Mouse (Mus musculus): ENCODE measurements around the gene Bicral. TPM values are rescaled to one million over a fixed set of nuclear protein-coding genes. Genes with fewer than 3 reads are reported as not detected.

The Bicral gene
- polyA plus RNA-seq, 1 experiment from 2014 or later: 3.2 TPM

DNA sequence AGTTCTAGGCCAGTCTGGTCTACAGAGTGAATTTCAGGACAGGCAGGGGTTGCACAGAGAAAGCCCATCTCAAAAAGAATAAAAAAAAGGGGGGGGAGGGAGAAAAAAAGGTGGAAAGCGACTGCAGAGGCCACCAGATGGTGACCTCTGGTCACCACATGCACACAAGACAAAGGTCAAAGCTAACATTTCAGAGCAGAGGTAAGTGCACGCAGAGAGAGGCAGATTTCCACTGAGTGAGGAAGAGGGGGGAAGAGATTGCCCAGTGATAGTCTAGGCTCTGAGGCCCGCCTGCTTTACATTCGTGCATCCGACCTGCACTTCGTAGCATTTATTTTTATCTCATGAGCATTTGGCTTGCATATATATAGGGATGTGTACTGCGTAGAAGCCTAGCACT lies 14.5 kb upstream of the Bicral start:
- no peaks in the 10 kb centered on the region for H3K36me3 ChIP-seq
- H3K4me2 ChIP-seq: no peak overlapping the region
- H3K9me3 ChIP-seq (replicated peaks): no peaks in the 10 kb centered on the region
- no peak overlapping the region for H3K9ac ChIP-seq
- no peak overlapping the region for H3K27ac ChIP-seq
- H3K4me1 ChIP-seq (replicated peaks): peaks cover 23% of the 10 kb centered on the region
- H3K4me3 ChIP-seq: no peak overlapping the region
- 74% methylated on average over 7 of the region's 7 CpGs for WGBS
- H3K27me3 ChIP-seq: no peaks in the 10 kb centered on the region
- no peak for ATAC-seq (replicated peaks; ENCODE audit: insufficient number of reproducible peaks, insufficient read depth, low FRiP score, low read depth)

DNA sequence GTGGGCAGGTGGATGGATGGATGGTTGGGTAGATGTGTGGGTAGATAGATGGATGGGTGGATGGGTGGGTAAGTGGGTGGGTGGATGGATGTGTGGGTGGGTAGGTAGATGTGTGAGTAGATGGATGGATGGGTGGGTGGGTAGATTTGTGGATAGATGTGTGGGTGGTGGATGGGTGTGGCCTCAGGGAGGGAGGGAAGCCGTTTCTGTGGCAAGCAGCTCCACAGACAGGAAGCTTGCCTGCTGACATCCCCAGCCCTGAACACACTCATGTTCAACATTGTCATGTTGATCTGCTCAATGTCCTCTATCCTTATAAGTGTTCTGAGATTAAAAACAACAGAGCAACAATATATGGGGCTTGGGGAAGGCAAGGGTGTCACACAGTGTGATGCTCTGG lies 12.6 kb upstream of the Bicral start:
- WGBS: 26% methylated on average over 1 of the region's 1 CpGs

DNA sequence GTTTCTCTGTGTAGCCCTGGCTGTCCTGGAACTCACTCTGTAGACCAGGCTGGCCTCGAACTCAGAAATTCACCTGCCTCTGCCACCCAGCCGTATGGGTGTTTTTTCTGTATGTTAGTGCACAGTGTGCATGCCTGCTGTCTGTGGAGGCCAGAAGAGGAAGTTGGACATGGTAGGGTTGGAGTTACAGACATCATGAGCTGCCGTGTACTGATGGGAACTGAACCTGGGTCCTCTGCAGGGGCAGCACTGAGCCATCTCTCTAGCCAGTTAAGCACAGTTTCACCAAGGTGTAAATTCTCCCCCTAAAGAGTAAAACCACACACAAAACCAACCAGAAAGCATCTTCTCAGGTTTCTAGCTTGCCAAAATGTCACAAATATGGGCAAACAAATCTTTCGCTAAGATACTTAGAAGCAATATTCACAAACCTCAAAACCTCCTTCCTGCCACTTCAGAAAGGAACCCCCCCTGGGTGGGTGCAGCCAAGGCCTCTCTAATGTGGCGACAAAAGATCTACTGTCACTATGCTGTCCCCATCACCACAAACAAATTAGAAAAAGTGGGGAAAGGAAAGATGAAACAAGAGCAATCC lies 12.0 kb upstream of the Bicral start:
- WGBS: 90% methylated on average over 5 of the region's 5 CpGs
- no peak for ATAC-seq (replicated peaks; ENCODE audit: insufficient number of reproducible peaks, insufficient read depth, low FRiP score, low read depth)
- H3K36me3 ChIP-seq: no peaks in the 10 kb centered on the region
- no peak overlapping the region for H3K9ac ChIP-seq
- no peaks in the 10 kb centered on the region for H3K27me3 ChIP-seq
- H3K27ac ChIP-seq: no peak overlapping the region
- H3K4me1 ChIP-seq (replicated peaks): peaks cover 17% of the 10 kb centered on the region
- no peak overlapping the region for H3K4me2 ChIP-seq
- no peak overlapping the region for H3K4me3 ChIP-seq
- H3K9me3 ChIP-seq (replicated peaks): no peaks in the 10 kb centered on the region

More for the DNA sequence above, 12.6 kb upstream of the Bicral start:
- Histone ChIP-seq H3K27ac (no peak overlapping the region), H3K4me2 (no peak overlapping the region), H3K4me1 (replicated peaks) (peaks cover 17% of the 10 kb centered on the region), H3K36me3 (no peaks in the 10 kb centered on the region), H3K9ac (no peak overlapping the region), H3K27me3 (no peaks in the 10 kb centered on the region), H3K4me3 (no peak overlapping the region), H3K9me3 (replicated peaks) (no peaks in the 10 kb centered on the region)
- ATAC-seq (replicated peaks; ENCODE audit: insufficient number of reproducible peaks, insufficient read depth, low FRiP score, low read depth): no peak

DNA sequence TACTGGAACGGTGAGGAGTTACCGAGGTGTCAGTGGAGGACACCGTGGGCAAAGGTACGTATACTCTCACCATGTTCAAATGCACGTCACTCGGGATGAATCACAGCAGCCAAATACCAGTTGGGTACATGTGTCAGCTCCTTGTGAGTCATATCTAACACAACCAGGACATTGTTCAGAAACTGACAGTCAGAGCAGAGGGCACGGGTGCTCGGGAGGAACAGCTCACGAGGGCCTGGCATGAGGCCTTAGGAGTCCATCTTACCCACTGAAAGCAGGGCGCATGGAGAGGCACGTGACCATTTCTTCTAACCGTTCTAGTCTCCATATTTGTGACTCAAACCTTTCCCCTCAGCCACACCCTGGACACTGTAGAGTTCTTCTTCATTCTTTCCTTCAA lies 8.6 kb upstream of the Bicral start:
- ATAC-seq (replicated peaks; ENCODE audit: insufficient number of reproducible peaks, insufficient read depth, low FRiP score, low read depth): no peak

DNA sequence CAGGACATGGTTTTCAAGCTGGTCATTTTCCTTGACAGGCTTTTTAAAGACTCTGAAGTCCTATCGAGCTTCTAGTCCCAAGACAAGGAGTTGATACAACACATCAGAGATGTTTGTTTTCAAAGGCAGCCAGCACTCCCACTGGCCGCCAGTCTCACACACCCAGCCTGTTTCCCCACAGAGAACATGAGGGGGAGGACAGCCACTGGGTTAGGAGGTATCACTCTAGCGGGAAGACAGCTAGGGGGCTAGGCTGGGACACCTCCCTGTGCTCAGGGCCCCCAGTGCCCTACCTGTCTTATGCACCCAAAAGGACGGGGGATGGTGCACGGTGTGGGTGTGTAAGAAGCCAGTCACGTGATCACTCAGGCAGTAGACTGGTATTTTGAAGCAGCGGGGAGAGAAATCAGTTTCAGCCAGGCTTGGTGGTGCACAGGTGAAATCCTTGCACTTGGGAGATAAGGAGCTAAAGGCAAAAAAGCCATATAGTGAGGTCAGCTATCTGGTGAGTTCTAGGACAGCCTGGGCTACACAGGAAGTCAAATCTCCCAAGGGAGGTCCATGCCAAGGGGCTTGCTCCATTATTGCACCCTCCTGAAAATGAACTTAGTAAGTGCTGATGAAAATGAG lies 6.4 kb upstream of the Bicral start:
- 50% methylated on average over 7 of the region's 7 CpGs for WGBS
- no peak overlapping the region for H3K4me2 ChIP-seq
- no peak for ATAC-seq (replicated peaks; ENCODE audit: insufficient number of reproducible peaks, insufficient read depth, low FRiP score, low read depth)

More for the DNA sequence above, 8.6 kb upstream of the Bicral start:
- Histone ChIP-seq H3K4me1 (replicated peaks) (no peaks in the 10 kb centered on the region; the same call in 1 of the 2 replicates), H3K4me3 (no peak overlapping the region), H3K4me2 (no peak overlapping the region), H3K27me3 (no peaks in the 10 kb centered on the region), H3K9me3 (replicated peaks) (no peaks in the 10 kb centered on the region), H3K36me3 (no peaks in the 10 kb centered on the region), H3K27ac (no peak overlapping the region), H3K9ac (no peak overlapping the region)
- WGBS: 81% methylated on average over 12 of the region's 12 CpGs

DNA sequence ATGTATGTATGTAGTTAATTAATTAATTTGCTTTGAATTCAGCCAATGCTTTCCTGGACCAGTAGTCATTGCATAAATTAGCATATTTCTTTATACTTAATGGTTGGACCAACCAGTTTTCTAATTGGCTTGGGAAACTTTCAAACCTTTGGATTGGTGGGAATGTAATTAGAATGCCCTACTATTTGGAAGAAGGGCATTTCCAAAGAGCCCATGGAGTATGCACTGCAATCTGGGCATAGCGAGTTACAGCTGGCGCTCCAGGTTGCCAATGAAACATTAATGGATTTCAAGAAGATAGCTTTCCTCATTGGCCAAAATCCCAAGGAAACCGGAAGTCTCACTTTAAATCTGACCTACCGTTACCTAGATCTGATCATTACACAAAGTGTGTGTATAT lies 1.8 kb upstream of the Bicral start:
- no peak for ATAC-seq (replicated peaks; ENCODE audit: insufficient number of reproducible peaks, insufficient read depth, low FRiP score, low read depth)
- Histone ChIP-seq H3K36me3 (no peaks in the 10 kb centered on the region), H3K9me3 (replicated peaks) (no peaks in the 10 kb centered on the region), H3K9ac (no peak overlapping the region), H3K4me1 (replicated peaks) (peaks cover 11% of the 10 kb centered on the region), H3K4me2 (no peak overlapping the region), H3K4me3 (no peak overlapping the region), H3K27me3 (no peaks in the 10 kb centered on the region), H3K27ac (no peak overlapping the region)
- whole genome bisulfite sequencing: 92% methylated on average over 4 of the region's 4 CpGs

More for the DNA sequence above, 6.4 kb upstream of the Bicral start:
- no peak overlapping the region for H3K9ac ChIP-seq
- no peak overlapping the region for H3K27ac ChIP-seq
- no peaks in the 10 kb centered on the region for H3K27me3 ChIP-seq
- no peak overlapping the region for H3K4me3 ChIP-seq
- no peaks in the 10 kb centered on the region for H3K9me3 ChIP-seq (replicated peaks)
- no peaks in the 10 kb centered on the region for H3K36me3 ChIP-seq
- peaks cover 3% of the 10 kb centered on the region; the same call in 1 of the 2 replicates for H3K4me1 ChIP-seq (replicated peaks)

DNA sequence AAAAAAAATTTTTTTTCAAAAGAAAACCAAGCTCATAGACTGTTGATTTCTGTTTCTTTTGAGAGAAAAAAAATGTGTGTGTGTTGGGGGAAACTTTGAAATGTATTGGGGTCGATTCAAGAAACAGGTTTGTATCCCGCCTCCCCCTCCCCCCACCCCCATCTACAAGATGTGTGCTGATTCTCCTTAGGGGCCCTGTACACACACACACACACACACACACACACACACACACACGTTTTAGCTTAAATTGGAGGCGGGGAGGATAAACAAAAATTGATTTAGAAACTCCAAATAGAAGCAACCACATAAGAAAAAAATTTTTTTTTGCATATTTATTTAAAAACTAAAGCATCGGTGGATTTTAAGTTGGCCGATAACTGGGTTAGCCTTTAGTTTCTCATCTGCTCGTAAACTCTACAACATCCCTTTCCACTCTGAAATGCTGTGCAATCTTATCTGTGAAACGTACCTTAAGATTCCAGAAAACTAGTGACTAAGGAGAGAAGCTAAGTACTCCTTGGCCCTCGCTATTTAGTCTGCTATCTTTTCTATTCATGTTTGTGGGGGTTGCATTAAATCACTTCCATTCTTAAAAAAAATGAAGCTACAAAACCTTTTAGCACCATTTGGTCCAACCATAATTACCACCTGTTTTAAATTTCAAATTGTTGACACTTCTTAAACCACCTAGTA lies 615 bp upstream of the Bicral start:
- Histone ChIP-seq H3K4me2 (peak overlapping the region; percentile 64), H3K9me3 (replicated peaks) (no peaks in the 10 kb centered on the region), H3K36me3 (no peaks in the 10 kb centered on the region), H3K27ac (peak overlapping the region; percentile 100), H3K27me3 (no peaks in the 10 kb centered on the region), H3K4me1 (replicated peaks) (peaks cover 23% of the 10 kb centered on the region), H3K4me3 (peak overlapping the region; percentile 98), H3K9ac (peak overlapping the region; percentile 100)
- 21% methylated on average over 9 of the region's 9 CpGs for WGBS
- no peak for ATAC-seq (replicated peaks; ENCODE audit: insufficient number of reproducible peaks, insufficient read depth, low FRiP score, low read depth)

DNA sequence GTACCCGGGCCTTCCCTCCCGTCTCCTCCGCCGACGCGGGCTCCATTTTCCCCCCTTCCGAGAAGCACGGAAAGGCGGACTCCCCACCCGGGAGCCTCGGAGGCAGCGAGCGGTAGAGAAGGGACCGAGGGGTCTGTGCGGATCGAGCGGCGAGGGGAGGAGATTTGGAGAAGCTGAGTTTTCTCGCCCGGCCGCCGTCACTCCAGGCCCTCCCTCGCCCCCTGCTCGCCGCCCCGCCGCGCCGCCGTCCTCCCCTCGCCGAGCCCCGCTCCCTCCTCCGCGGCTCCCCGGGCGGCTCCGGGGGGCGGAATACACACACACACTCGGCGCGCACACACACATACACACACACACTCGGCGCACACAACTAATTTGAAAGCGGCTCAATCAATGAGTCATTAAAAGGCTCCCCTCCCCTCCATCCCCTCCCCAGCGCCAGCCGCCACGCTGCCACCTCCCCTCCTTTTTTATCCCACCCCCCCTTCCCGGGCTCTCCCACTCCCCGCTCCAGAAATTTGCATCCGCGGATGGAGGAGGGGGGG lies 850 bp downstream of the Bicral start:
- no peaks in the 10 kb centered on the region for H3K9me3 ChIP-seq (replicated peaks)
- peak overlapping the region; percentile 100 for H3K27ac ChIP-seq
- peak overlapping the region; percentile 64 for H3K4me2 ChIP-seq
- H3K27me3 ChIP-seq: no peaks in the 10 kb centered on the region
- H3K4me3 ChIP-seq: peak overlapping the region; percentile 98
- peaks cover 37% of the 10 kb centered on the region for H3K4me1 ChIP-seq (replicated peaks)
- no peaks in the 10 kb centered on the region for H3K36me3 ChIP-seq
- peak; percentile 72 for ATAC-seq (replicated peaks; ENCODE audit: insufficient number of reproducible peaks, insufficient read depth, low FRiP score, low read depth)
- WGBS: under 1% methylated on average over 45 of the region's 52 CpGs
- H3K9ac ChIP-seq: peak overlapping the region; percentile 100

DNA sequence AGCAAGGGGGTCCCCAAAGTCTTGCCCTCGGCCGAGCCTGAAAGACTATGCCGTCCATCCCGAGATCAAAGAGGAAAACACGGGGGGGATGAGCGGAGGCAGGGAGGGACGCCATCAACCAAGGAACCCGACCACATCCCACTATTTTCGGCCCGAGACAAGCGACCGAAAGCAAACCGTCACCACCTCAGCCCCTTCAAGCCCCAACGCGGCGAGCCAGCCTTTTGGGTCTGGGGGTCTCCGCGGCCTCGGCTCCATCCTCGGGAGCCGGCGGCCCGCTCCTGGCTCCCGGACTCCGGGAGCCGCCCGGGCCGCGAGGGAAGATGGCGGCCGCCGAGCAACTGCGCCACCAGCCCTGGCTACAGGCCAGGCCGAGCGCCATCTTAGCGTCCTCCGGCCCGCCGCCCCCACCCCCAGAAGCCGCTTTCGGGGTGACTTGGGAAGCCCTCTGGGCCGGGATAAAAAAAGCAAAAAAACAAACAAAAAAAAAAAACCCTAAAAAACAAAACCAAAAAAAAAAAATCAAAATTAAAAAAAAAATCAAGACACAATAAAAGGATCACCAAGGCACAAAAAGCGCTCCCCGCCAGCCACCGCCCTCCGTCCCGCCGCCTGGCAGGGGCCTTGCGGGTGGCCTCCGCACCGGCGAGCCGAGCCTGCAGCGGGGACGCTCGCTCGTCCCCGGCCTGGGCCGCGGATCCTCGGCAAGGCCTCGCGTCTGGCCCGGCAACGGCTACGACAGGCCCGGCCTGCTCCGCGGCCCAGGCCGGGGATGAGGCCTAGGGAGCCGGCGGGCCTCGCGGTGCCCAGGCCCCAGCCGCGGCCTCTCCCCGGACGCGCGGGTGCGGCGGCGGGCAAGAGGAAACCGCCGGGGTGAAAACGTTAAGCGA lies 1.6 kb downstream of the Bicral start:
- H3K36me3 ChIP-seq: no peaks in the 10 kb centered on the region
- under 1% methylated on average over 87 of the region's 87 CpGs for WGBS
- peak overlapping the region; percentile 100 for H3K9ac ChIP-seq
- peak overlapping the region; percentile 69 for H3K4me2 ChIP-seq
- peak overlapping the region; percentile 100 for H3K27ac ChIP-seq
- H3K4me3 ChIP-seq: peak overlapping the region; percentile 98
- no peaks in the 10 kb centered on the region for H3K9me3 ChIP-seq (replicated peaks)
- peak; percentile 29 for ATAC-seq (replicated peaks; ENCODE audit: insufficient number of reproducible peaks, insufficient read depth, low FRiP score, low read depth)
- H3K4me1 ChIP-seq (replicated peaks): peaks cover 37% of the 10 kb centered on the region
- H3K27me3 ChIP-seq: no peaks in the 10 kb centered on the region

DNA sequence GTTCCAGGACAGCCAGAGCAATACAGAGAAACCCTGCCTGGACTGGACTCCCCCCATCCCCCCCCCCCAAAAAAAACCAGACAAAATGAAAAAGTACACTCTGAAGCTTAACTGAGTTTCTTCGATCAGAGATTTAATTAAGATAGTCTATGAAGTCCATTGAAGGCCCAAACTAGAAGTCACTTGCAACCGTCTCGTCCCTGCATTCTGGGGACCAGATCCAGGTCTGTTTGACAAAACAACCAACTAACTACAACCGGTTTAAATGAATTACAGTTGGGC lies 2.2 kb downstream of the Bicral start:
- no peaks in the 10 kb centered on the region for H3K36me3 ChIP-seq
- peak overlapping the region; percentile 100 for H3K9ac ChIP-seq
- H3K9me3 ChIP-seq (replicated peaks): no peaks in the 10 kb centered on the region
- ATAC-seq (replicated peaks; ENCODE audit: insufficient number of reproducible peaks, insufficient read depth, low FRiP score, low read depth): no peak
- H3K4me1 ChIP-seq (replicated peaks): peaks cover 37% of the 10 kb centered on the region
- 12% methylated on average over 4 of the region's 4 CpGs for WGBS
- peak overlapping the region; percentile 69 for H3K4me2 ChIP-seq
- H3K27ac ChIP-seq: peak overlapping the region; percentile 100
- peak overlapping the region; percentile 98 for H3K4me3 ChIP-seq
- H3K27me3 ChIP-seq: no peaks in the 10 kb centered on the region

Data from heart, embryonic 15.5 days (tissue).